Mouse (Mus musculus): ENCODE results near the gene Carhsp1. TPM values are rescaled to one million over a fixed set of nuclear protein-coding genes. Genes with fewer than 3 reads are reported as not detected.

Carhsp1 gene
- total and polyA plus RNA-seq, 3 experiments: 19.5 to 28.0 TPM; not detected in 1

GRCm38 (mm10) chr16:8714851-8715250 is 42.9 kb upstream of the Carhsp1 start:
- TF ChIP-seq MAZ (IDR thresholded peaks at IDR 0.05; ENCODE audit: low read depth, low read length) (no peak), HCFC1 (IDR thresholded peaks at IDR 0.05; ENCODE audit: low read depth, low read length) (no peak), NELFE (IDR thresholded peaks at IDR 0.05; ENCODE audit: low read depth, low read length) (no peak), GATA1 (IDR thresholded peaks at IDR 0.05; ENCODE audit: low read depth, low read length) (no peak), USF1 (IDR thresholded peaks at IDR 0.05; ENCODE audit: low read depth, low read length) (no peak), RCOR1 (IDR thresholded peaks at IDR 0.05; ENCODE audit: low read depth, low read length) (no peak), MYC (IDR thresholded peaks at IDR 0.05; ENCODE audit: low read depth, low read length) (no peak), TBP (IDR thresholded peaks at IDR 0.05; ENCODE audit: low read depth, low read length) (no peak), MXI1 (IDR thresholded peaks at IDR 0.05; ENCODE audit: low read depth, low read length) (no peak), MYB (IDR thresholded peaks at IDR 0.05; ENCODE audit: low read depth, low read length) (no peak), MAX (IDR thresholded peaks at IDR 0.05; ENCODE audit: low read length) (no peak), KAT2A (conservative IDR thresholded peaks at IDR 0.05; ENCODE audit: low read depth, low read length) (no peak), SMC3 (IDR thresholded peaks at IDR 0.05; ENCODE audit: low read depth, low read length) (no peak), POLR2A (IDR thresholded peaks at IDR 0.05; ENCODE audit: control insufficient read depth in 1 of 2, insufficient read depth in 1 of 2, low read depth in 1 of 2, low read length in 2 of 2, poor library complexity in 1 of 2) (no peak), RAD21 (IDR thresholded peaks at IDR 0.05; ENCODE audit: low read depth, low read length) (no peak)
- Histone ChIP-seq H3K4me3 (ENCODE audit: control insufficient read depth in 1 of 2, insufficient read depth in 1 of 2, low read depth in 2 of 2, low read length in 2 of 2) (no peak overlapping the region), H3K36me3 (ENCODE audit: control insufficient read depth in 1 of 2, insufficient read depth in 2 of 2, low read length in 2 of 2) (peaks cover 0 to 47% of the 10 kb centered on the region in 2 experiments; a peak in 2 of 4 replicates), H3K9ac (ENCODE audit: control insufficient read depth, low read depth, low read length, poor library complexity, severe bottlenecking) (no peak overlapping the region), H3K27ac (ENCODE audit: control insufficient read depth, low read depth, low read length) (no peak overlapping the region), H3K9me3 (replicated peaks; ENCODE audit: insufficient read depth, low read length) (no peaks in the 10 kb centered on the region), H3K4me1 (ENCODE audit: control insufficient read depth in 1 of 2, insufficient read depth in 2 of 2, low read length in 2 of 2) (no peaks in the 10 kb centered on the region), H3K27me3 (ENCODE audit: control insufficient read depth in 1 of 2, insufficient read depth in 2 of 2, low read length in 2 of 2) (no peaks in the 10 kb centered on the region), H3K79me2 (ENCODE audit: control insufficient read depth, insufficient read depth, low read length, poor library complexity) (peaks cover 36% of the 10 kb centered on the region)
- DNase-seq (ENCODE audit: low read depth, low spot score): no peak

DNA sequence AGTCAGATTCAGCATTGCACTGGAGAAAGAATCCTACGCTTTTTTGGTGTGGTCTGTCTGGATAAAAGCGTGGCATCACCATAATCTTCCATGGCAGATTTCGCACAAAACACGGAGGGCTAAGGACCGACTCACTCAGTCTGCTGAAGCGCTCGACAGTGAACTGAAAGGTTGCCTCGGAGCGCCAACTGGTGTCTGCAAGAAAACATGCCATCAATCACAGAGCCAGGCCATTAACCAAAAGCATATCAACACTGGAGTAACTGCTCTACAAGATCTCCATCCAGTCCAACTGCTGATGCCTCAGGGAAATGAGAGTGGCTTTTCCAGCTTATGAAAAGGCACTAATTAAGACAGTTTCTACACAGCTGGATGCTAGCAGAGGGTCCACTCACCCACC is 40.0 kb upstream of the Carhsp1 start:
- DNase-seq (ENCODE audit: low read depth, low spot score): no peak
- peaks cover 10% of the 10 kb centered on the region for H3K79me2 ChIP-seq (ENCODE audit: control insufficient read depth, insufficient read depth, low read length, poor library complexity)
- H3K4me1 ChIP-seq (ENCODE audit: control insufficient read depth in 1 of 2, insufficient read depth in 2 of 2, low read length in 2 of 2): no peaks in the 10 kb centered on the region
- TF ChIP-seq E2F4 (IDR thresholded peaks at IDR 0.05; ENCODE audit: borderline replicate concordance, low read depth, low read length) (no peak), TCF12 (IDR thresholded peaks at IDR 0.05; ENCODE audit: low read depth, low read length) (no peak), TAL1 (IDR thresholded peaks at IDR 0.05; ENCODE audit: low read length) (no peak), USF2 (IDR thresholded peaks at IDR 0.05; ENCODE audit: borderline replicate concordance in 1 of 2, insufficient read depth in 1 of 2, low read depth in 1 of 2, low read length in 2 of 2) (no peak), GATA1 (IDR thresholded peaks at IDR 0.05; ENCODE audit: low read depth, low read length) (no peak), ZNF384 (IDR thresholded peaks at IDR 0.05; ENCODE audit: low read depth, low read length) (no peak), USF1 (IDR thresholded peaks at IDR 0.05; ENCODE audit: low read depth, low read length) (no peak), SIN3A (IDR thresholded peaks at IDR 0.05; ENCODE audit: low read length) (no peak), ZC3H11A (IDR thresholded peaks at IDR 0.05; ENCODE audit: low read depth, low read length) (no peak)
- no peaks in the 10 kb centered on the region for H3K9me3 ChIP-seq (replicated peaks; ENCODE audit: insufficient read depth, low read length)
- H3K4me3 ChIP-seq (ENCODE audit: control insufficient read depth in 1 of 2, insufficient read depth in 1 of 2, low read depth in 2 of 2, low read length in 2 of 2): no peak overlapping the region
- H3K36me3 ChIP-seq (ENCODE audit: control insufficient read depth in 1 of 2, insufficient read depth in 2 of 2, low read length in 2 of 2): peaks cover 0 to 55% of the 10 kb centered on the region in 2 experiments; a peak in 2 of 4 replicates
- no peak overlapping the region for H3K27ac ChIP-seq (ENCODE audit: control insufficient read depth, low read depth, low read length)
- H3K27me3 ChIP-seq (ENCODE audit: control insufficient read depth in 1 of 2, insufficient read depth in 2 of 2, low read length in 2 of 2): no peaks in the 10 kb centered on the region
- no peak overlapping the region for H3K9ac ChIP-seq (ENCODE audit: control insufficient read depth, low read depth, low read length, poor library complexity, severe bottlenecking)

Measured in MEL (cell line).